Mouse (Mus musculus) stomach, postnatal 0 days (tissue): Measurements from ENCODE around the gene Tlcd2. TPM values are rescaled to one million over a fixed set of nuclear protein-coding genes. Genes with fewer than 3 reads are reported as not detected.

ENCODE experiments used
- ATAC-seq: fragments of 200-750 bp; cut with Nextera tagmentation; 2 replicates; pipeline ENCODE4 v1.8.0; 2017; ENCODE audit not compliant: low FRiP score, low TSS enrichment
- DNase-seq: peaks from one replicate; pipeline ENCODE4 v3.0.0-alpha.2; 2016; ENCODE audit warnings: low spot score
- H3K27ac ChIP-seq: fragments of 300-500 bp; sonication (generic); replicated peaks from 2 replicates; pipeline ENCODE4 v1.5.1; 2014; ENCODE audit warnings: mild to moderate bottlenecking, control low read depth
- H3K27me3 ChIP-seq: fragments of 300-500 bp; sonication (generic); 2 replicates; pipeline ENCODE4 v1.6.1; 2014; ENCODE audit warnings: low read length; ENCODE audit not compliant: control insufficient read depth, insufficient read depth
- H3K36me3 ChIP-seq: fragments of 300-500 bp; sonication (generic); 2 replicates; pipeline ENCODE4 v1.6.1; 2014; ENCODE audit warnings: low read length, mixed read lengths; ENCODE audit not compliant: control insufficient read depth, insufficient read depth
- H3K4me1 ChIP-seq: fragments of 300-500 bp; sonication (generic); replicated peaks from 2 replicates; pipeline ENCODE4 v1.6.1; 2014; ENCODE audit warnings: antibody characterized with exemption; ENCODE audit not compliant: control insufficient read depth, insufficient read depth
- H3K4me2 ChIP-seq: fragments of 300-500 bp; sonication (generic); replicated peaks from 2 replicates; pipeline ENCODE4 v1.6.1; 2014; ENCODE audit warnings: low read depth, mild to moderate bottlenecking, control low read depth, moderate library complexity
- H3K4me3 ChIP-seq: fragments of 300-500 bp; sonication (generic); 2 replicates; pipeline ENCODE4 v1.5.1; 2014; ENCODE audit warnings: low read depth, low read length, control low read depth
- H3K9ac ChIP-seq: fragments of 300-500 bp; sonication (generic); 2 replicates; pipeline ENCODE4 v1.6.1; 2014; ENCODE audit warnings: mild to moderate bottlenecking, low read length, control low read depth, mixed read lengths
- H3K9me3 ChIP-seq: fragments of 300-500 bp; sonication (generic); 2 replicates; pipeline ENCODE4 v1.6.1; 2016; ENCODE audit warnings: low read length; ENCODE audit not compliant: control insufficient read depth
- CTCF ChIP-seq: IDR thresholded peaks from 2 replicates; pipeline ENCODE4 v1.5.1; 2016; ENCODE audit warnings: antibody characterized with exemption, low read depth, mild to moderate bottlenecking, moderate library complexity
- EP300 ChIP-seq: optimal IDR thresholded peaks from 2 replicates; pipeline ENCODE3; 2016; ENCODE audit warnings: antibody characterized with exemption
- whole genome bisulfite sequencing: fragments of 180-500 bp; shearing (Covaris S2); extraction: QIAGEN DNeasy Blood & Tissue Kit; methylation state at CpG from one replicate; pipeline ENCODE4 v1.1.7; 2014; 5-methylcytosine and 5-hydroxymethylcytosine counted together
- polyA plus RNA-seq: library from polyadenylated mRNA; unstranded; fragments of >200 nt; fragmentation: Nextera tagmentation; extraction: Ambion mirVana; gene quantifications from 2 replicates; pipeline ENCODE4 v1.2.1, GENCODE M21; 2015

The Tlcd2 gene
- polyA plus RNA-seq, 1 experiment from 2014 or later: 16.0 TPM

DNA sequence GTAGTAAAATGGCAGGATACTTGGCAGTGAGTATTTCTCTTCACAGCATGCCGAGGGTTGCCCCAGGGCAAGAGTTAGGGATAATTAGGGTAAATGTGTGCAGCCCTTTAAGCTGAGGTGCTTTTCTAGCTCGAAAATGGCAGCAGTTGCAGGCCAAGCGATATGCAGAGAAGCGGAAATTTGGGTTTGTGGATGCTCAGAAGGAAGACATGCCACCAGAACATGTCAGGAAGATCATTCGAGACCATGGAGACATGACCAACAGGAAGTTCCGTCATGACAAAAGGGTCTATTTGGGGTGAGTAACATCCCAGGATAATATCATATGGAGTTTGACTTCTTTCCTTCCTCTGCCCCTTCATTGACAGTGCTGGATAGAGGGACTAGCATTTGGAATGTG lies 26.0 kb downstream of the Tlcd2 start:
- TF ChIP-seq CTCF (no peak), EP300 (no peak)
- peak overlapping the region; percentile 98 for H3K9ac ChIP-seq
- no peaks in the 10 kb centered on the region for H3K27me3 ChIP-seq
- peaks cover 6% of the 10 kb centered on the region for H3K4me1 ChIP-seq
- H3K27ac ChIP-seq: peak overlapping the region; percentile 84
- no peak for DNase-seq
- peak overlapping the region; percentile 85 for H3K4me2 ChIP-seq
- no peaks in the 10 kb centered on the region for H3K9me3 ChIP-seq
- WGBS: 31% methylated on average over 6 of the region's 6 CpGs
- ATAC-seq: no peak
- peak overlapping the region; percentile 98 for H3K4me3 ChIP-seq
- peaks cover 31% of the 10 kb centered on the region for H3K36me3 ChIP-seq

DNA sequence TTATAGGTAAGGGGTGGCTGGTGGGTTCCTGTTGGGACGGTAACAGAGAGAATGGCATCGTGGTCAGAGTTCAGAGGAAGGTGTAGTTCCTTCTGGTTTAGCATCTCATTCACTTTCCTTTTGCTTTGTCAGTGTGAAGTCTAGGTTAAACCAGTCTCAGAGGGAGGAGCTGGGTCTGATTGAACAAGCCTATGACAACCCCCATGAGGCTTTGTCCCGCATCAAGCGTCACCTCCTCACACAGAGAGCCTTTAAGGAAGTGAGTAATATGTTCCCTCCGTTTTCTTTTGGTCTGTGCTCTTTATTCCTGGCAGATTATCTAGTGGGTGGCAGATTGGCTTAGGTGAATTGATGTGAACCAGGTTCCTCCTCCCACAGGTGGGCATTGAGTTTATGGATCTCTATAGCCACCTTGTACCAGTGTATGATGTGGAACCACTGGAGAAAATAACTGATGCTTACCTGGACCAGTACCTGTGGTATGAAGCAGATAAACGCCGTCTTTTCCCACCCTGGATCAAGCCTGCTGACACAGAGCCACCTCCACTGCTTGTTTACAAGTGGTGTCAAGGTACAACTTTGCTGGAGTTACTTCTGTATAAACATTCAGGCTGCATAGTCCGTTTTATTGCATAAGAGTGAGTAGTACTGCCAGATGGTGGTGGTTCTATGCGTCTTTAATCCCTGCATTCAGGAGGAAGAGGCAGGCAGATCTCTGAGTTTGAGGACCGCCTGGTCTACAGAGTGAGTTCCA lies 33.0 kb downstream of the Tlcd2 start:
- Histone ChIP-seq H3K36me3 (peaks cover 77% of the 10 kb centered on the region), H3K27me3 (no peaks in the 10 kb centered on the region), H3K4me2 (no peak overlapping the region), H3K27ac (no peak overlapping the region), H3K4me1 (no peaks in the 10 kb centered on the region), H3K9me3 (no peaks in the 10 kb centered on the region), H3K4me3 (no peak overlapping the region), H3K9ac (no peak overlapping the region)
- ATAC-seq (peak; percentile 70), DNase-seq (no peak)
- TF ChIP-seq CTCF (no peak), EP300 (no peak)
- WGBS: 88% methylated on average over 10 of the region's 10 CpGs

DNA sequence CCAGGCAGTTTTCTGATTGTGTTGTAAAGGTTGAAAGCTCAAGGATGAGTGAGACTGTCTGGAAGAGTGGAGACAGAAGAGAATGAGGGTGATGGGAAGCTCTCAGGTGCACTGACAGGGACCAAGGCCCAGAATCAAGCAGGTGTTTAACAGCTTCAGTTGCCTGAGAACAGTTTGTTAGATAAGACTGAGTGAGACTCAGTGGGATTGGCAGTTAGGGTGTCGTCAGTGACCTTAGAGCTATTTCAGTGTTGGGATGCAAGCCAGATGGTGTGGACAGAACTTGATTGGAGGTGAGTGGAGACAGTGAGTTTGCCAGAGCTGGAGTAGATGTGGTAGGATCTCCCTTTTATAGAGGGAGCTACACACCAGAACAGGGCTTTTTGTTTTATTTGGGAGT lies 36.6 kb downstream of the Tlcd2 start:
- H3K4me1 ChIP-seq: no peaks in the 10 kb centered on the region
- H3K4me2 ChIP-seq: no peak overlapping the region
- H3K36me3 ChIP-seq: peaks cover 75% of the 10 kb centered on the region
- no peak overlapping the region for H3K9ac ChIP-seq
- no peak for DNase-seq
- H3K27ac ChIP-seq: no peak overlapping the region
- no peaks in the 10 kb centered on the region for H3K9me3 ChIP-seq
- no peak for ATAC-seq
- H3K4me3 ChIP-seq: no peak overlapping the region
- no peaks in the 10 kb centered on the region for H3K27me3 ChIP-seq
- WGBS: 63% methylated on average over 1 of the region's 1 CpGs
- no peak for TF ChIP-seq EP300
- no peak for TF ChIP-seq CTCF

DNA sequence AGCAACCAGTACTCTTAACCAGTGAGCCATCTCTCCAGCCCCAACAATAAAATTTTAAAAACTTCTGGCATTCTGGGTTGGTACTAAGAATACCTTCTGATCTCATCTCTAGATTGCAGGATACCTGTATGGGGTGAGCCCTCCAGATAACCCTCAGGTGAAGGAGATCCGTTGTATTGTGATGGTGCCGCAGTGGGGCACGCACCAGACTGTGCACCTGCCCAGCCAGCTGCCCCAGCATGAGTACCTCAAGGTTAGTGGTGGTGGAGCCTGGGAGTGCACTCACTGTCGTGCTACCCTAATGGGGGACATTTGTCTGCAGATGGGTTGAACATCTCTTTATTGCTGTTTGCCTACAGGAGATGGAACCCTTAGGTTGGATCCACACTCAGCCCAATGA lies 46.6 kb downstream of the Tlcd2 start:
- Histone ChIP-seq H3K36me3 (peaks cover 33% of the 10 kb centered on the region), H3K27ac (no peak overlapping the region), H3K9ac (no peak overlapping the region), H3K9me3 (no peaks in the 10 kb centered on the region), H3K4me3 (no peak overlapping the region), H3K4me2 (no peak overlapping the region), H3K4me1 (peaks cover 3% of the 10 kb centered on the region; the same call in 1 of the 2 replicates), H3K27me3 (no peaks in the 10 kb centered on the region)
- WGBS: 90% methylated on average over 4 of the region's 4 CpGs
- no peak for DNase-seq
- no peak for ATAC-seq
- TF ChIP-seq CTCF (no peak), EP300 (no peak)

DNA sequence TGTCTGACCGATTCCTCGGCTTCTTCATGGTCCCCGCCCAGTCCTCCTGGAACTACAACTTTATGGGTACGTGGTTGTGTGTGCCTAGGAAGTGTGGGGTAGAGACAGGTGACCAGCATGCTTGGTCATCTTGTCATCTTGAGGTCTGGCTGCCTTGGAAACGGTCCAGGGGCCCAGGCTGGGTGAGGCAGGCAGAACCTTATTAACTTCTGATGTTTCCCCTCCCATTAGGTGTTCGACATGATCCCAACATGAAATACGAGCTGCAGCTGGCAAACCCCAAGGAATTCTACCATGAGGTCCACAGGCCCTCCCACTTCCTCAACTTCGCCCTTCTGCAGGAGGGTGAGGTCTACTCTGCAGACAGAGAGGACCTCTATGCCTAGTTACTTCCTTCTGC lies 47.4 kb downstream of the Tlcd2 start:
- Histone ChIP-seq H3K4me3 (no peak overlapping the region), H3K27ac (peak overlapping the region; percentile 95), H3K27me3 (no peaks in the 10 kb centered on the region), H3K9me3 (no peaks in the 10 kb centered on the region), H3K36me3 (peaks cover 27% of the 10 kb centered on the region), H3K4me2 (no peak overlapping the region), H3K9ac (no peak overlapping the region), H3K4me1 (peaks cover 3% of the 10 kb centered on the region; the same call in 1 of the 2 replicates)
- TF ChIP-seq CTCF (no peak), EP300 (no peak)
- DNase-seq (peak; percentile 36), ATAC-seq (no peak)
- WGBS: 55% methylated on average over 8 of the region's 8 CpGs

DNA sequence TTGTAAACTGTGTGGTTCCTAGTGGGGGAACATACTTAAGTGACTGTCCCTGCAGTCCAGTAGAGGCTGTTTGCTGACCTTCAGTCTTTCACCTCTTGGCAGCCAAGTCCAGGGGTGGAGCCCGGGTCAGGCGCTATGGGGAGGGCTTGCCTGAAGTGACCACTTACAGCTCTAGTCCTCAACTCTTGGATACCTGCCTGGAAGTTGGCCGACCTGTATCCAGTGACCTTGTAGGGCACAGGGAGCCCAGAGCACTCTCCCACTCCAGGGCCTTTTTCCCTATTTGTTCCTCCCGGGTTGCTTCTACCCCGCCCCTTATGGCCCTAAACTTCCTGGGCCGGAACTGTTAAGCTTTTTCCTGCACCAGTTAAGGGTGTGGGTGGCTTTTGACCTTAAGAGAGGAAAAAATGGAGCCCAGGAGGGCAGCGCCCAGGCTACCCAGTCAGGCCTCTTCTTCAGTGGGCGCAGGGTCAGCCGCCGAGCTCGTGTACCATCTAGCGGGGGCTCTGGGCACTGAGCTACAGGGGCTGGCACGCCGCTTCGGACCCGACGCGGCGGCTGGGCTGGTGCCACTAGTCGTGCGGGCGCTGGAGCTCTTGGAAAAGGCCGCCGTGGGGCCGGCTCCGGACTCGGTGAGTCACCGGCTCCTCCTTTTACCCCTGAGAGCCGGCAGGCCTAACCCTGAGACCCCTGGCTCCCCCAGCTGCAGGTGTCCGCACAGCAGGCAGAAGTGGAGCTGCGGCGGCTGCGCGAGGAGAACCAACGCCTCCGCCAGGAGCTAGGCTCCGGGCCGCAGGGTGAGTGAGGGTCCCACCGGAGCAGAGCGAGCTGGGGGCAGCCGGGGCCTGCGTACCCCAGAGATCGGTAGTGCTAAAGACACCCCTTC lies 48.5 kb downstream of the Tlcd2 start, which contains the start of gene Rilp:
Rilp (plus strand) TSS at position 354 of the 886 bp plus-strand sequence.
- Histone ChIP-seq H3K9me3 (no peaks in the 10 kb centered on the region), H3K4me1 (peaks cover 3% of the 10 kb centered on the region; the same call in 1 of the 2 replicates), H3K36me3 (peaks cover 21% of the 10 kb centered on the region), H3K4me3 (peak within 1 kb of the TSS; percentile 57), H3K27me3 (no peaks in the 10 kb centered on the region), H3K9ac (peak within 1 kb of the TSS; percentile 68), H3K4me2 (peak within 1 kb of the TSS; percentile 99), H3K27ac (peak within 1 kb of the TSS; percentile 95)
- ATAC-seq: peak; percentile 74
- 1% methylated on average over 41 of the region's 43 CpGs for WGBS
- TF ChIP-seq EP300 (peak; percentile 50), CTCF (peak; percentile 56)
- peak; percentile 76 for DNase-seq
